Mouse (Mus musculus): Measurements from ENCODE around the gene Gm47959.
"Not testable (repeated sequence)": the region's sequence is repeated elsewhere in the genome, so short reads cannot be mapped to it uniquely, and the experiment has no call there.

Gm47959 gene

GRCm38 (mm10) chr1:83000306-83000705 is at the start of gene Gm47959:
Gene Gm47959, plus strand, starts transcription at chr1:83000548.
- not testable (repeated sequence) for DNase-seq (ENCODE audit: low spot score in 2 of 2)

- not testable (repeated sequence) for DNase-seq (ENCODE audit: low spot score in 2 of 2)
Observed at GRCm38 (mm10) chr1:82955913-82956312, 44.4 kb upstream of the Gm47959 start, which contains the start of gene Gm7544. Gene Gm7544, minus strand, starts transcription at chr1:82956013.

GRCm38 (mm10) chr1:82959870-82960385 is 40.4 kb upstream of the Gm47959 start, which contains the start of gene Gm47955:
Gene Gm47955, plus strand, starts transcription at chr1:82960286.
- no peak for DNase-seq (ENCODE audit: low spot score in 2 of 2)

- DNase-seq (ENCODE audit: low spot score in 2 of 2), result no peak
Observed at GRCm38 (mm10) chr1:82966413-82966812, 33.9 kb upstream of the Gm47959 start.

- DNase-seq (ENCODE audit: low spot score in 2 of 2), result peak in 1 of 2 experiments; percentile 7
Observed at GRCm38 (mm10) chr1:82972046-82972445, 28.3 kb upstream of the Gm47959 start.

GRCm38 (mm10) chr1:82973244-82973643 is 27.1 kb upstream of the Gm47959 start:
- DNase-seq (ENCODE audit: low spot score in 2 of 2), result no peak

GRCm38 (mm10) chr1:82973901-82974300 is 26.4 kb upstream of the Gm47959 start:
- no peak for DNase-seq (ENCODE audit: low spot score in 2 of 2)

GRCm38 (mm10) chr1:82974342-82974741 is 26.0 kb upstream of the Gm47959 start:
- no peak for DNase-seq (ENCODE audit: low spot score in 2 of 2)

- DNase-seq (ENCODE audit: low spot score in 2 of 2), result peak in 1 of 2 experiments; percentile 4
Observed at GRCm38 (mm10) chr1:82975750-82976149, 24.6 kb upstream of the Gm47959 start.

GRCm38 (mm10) chr1:82977840-82978239 is 22.5 kb upstream of the Gm47959 start:
- no peak for DNase-seq (ENCODE audit: low spot score in 2 of 2)

- no peak for DNase-seq (ENCODE audit: low spot score in 2 of 2)
Observed at GRCm38 (mm10) chr1:82986738-82987137, 13.6 kb upstream of the Gm47959 start.

GRCm38 (mm10) chr1:82987530-82988198 is 12.7 kb upstream of the Gm47959 start:
- DNase-seq (ENCODE audit: low spot score in 2 of 2), result no peak

- DNase-seq (ENCODE audit: low spot score in 2 of 2), result no peak
Observed at GRCm38 (mm10) chr1:82991062-82991461, 9.3 kb upstream of the Gm47959 start.

GRCm38 (mm10) chr1:82991596-82991995 is 8.8 kb upstream of the Gm47959 start:
- DNase-seq (ENCODE audit: low spot score in 2 of 2), result no peak

GRCm38 (mm10) chr1:82992093-82992492 is 8.3 kb upstream of the Gm47959 start:
- DNase-seq (ENCODE audit: low spot score in 2 of 2), result no peak

GRCm38 (mm10) chr1:82993947-82994346 is 6.4 kb upstream of the Gm47959 start:
- DNase-seq (ENCODE audit: low spot score in 2 of 2), result no peak

GRCm38 (mm10) chr1:83006218-83007179 is 6.2 kb downstream of the Gm47959 start:
- no peak for DNase-seq (ENCODE audit: low spot score in 2 of 2)

- no peak for DNase-seq (ENCODE audit: low spot score in 2 of 2)
Observed at GRCm38 (mm10) chr1:83007471-83007870, 7.1 kb downstream of the Gm47959 start.

GRCm38 (mm10) chr1:83014477-83014876 is 14.1 kb downstream of the Gm47959 start:
- DNase-seq (ENCODE audit: low spot score in 2 of 2), result no peak

- DNase-seq (ENCODE audit: low spot score in 2 of 2), result no peak
Observed at GRCm38 (mm10) chr1:83015329-83015879, 15.1 kb downstream of the Gm47959 start.

- no peak for DNase-seq (ENCODE audit: low spot score in 2 of 2)
Observed at GRCm38 (mm10) chr1:83016556-83016955, 16.2 kb downstream of the Gm47959 start.

GRCm38 (mm10) chr1:83031950-83032349 is 31.6 kb downstream of the Gm47959 start:
- no peak for DNase-seq (ENCODE audit: low spot score in 2 of 2)
